ENCODE assay signal across 9 mouse cellular contexts in the genomic region with DNA sequence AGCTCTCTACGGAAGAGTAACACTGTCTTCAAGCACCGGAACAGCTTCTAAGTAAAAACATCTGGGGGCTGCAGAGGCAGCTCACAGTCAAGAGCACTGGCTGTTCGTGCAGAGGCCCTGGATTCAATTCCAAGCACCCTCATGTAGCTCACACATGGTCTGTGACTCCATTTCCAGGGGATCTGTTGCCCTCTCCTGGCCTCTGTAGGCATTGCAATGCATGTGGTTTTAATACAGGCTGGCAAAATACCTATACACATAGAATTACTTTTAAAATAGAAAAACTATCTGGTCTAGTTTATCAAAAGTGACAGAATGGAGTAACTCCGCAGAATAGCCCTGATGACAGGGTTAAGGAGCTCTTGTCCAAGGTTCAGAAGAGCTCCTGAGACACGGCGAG. TPM values are rescaled to one million over a fixed set of nuclear protein-coding genes. Genes with fewer than 3 reads are reported as not detected.
DNase-seq lines count a peak whose midpoint lies in the region; ATAC-seq and TF ChIP-seq lines count a peak whose summit lies in the region.
"Had no signal": no experiment of that assay in that cellular context is flagged by ENCODE, and none has a peak within 500 bp of the region (broad histone marks: within the 10 kb centered on the region; RNA-seq: fewer than 3 reads in every experiment).

No protein-coding gene starts in this region.

- H3K36me3 ChIP-seq in forebrain, postnatal 0 days (ENCODE audit: insufficient read depth) = peaks cover 46% of the 10 kb centered on the region
- peaks cover 18% of the 10 kb centered on the region for H3K36me3 ChIP-seq in forebrain, embryonic 16.5 days (ENCODE audit: control insufficient read depth, insufficient read depth)
- 0 out of 2 replicates have a peak, but pooled peaks cover 2% of the 10 kb centered on the region for H3K36me3 ChIP-seq in small intestine, adult 2 months (ENCODE audit: control insufficient read depth, insufficient read depth, low read length)

- TF ChIP-seq CTCF in forebrain, postnatal 0 days (IDR thresholded peaks at IDR 0.05; ENCODE audit: low read depth) = peak; percentile 38; the same call in 1 of the 2 replicates
- peak; percentile 40; the same call in 1 of the 2 replicates for TF ChIP-seq CTCF in small intestine, adult 2 months (IDR thresholded peaks at IDR 0.05; ENCODE audit: extremely low read depth, insufficient read length, insufficient replicate concordance, low read depth, low read length)

- DNase-seq in forebrain, postnatal 0 days = no peak
- DNase-seq in lung, postnatal 14 days = peak; percentile 6
- DNase-seq in lung, postnatal 4 days = no peak
- peak; percentile 69 for DNase-seq in R1 (ENCODE audit: low read depth, low spot score)
- DNase-seq in gastrocnemius, postnatal 4 days (ENCODE audit: low spot score in 2 of 2) = no peak
- DNase-seq: cerebellum, adult 9-11 months had no signal

- WGBS in forebrain, postnatal 0 days = 91% methylated on average over 6 of the region's 6 CpGs
- 90% methylated on average over 6 of the region's 6 CpGs for WGBS in forebrain, embryonic 16.5 days
- 95% methylated on average over 6 of the region's 6 CpGs for WGBS in small intestine, adult 2 months

- no peaks in the 10 kb centered on the region for H3K27me3 ChIP-seq in forebrain, postnatal 0 days (ENCODE audit: insufficient read depth, low read length)
- no peaks in the 10 kb centered on the region for H3K27me3 ChIP-seq in forebrain, embryonic 16.5 days (replicated peaks; ENCODE audit: control insufficient read depth, insufficient read depth, low read length)
- H3K27me3 ChIP-seq in small intestine, adult 2 months (ENCODE audit: control insufficient read depth, insufficient read depth, low read length) = no peaks in the 10 kb centered on the region

- H3K4me2 ChIP-seq in forebrain, postnatal 0 days (ENCODE audit: low read depth) = no peak overlapping the region
- no peak overlapping the region for H3K4me2 ChIP-seq in forebrain, embryonic 16.5 days (ENCODE audit: low read length)

- no peaks in the 10 kb centered on the region for H3K9me3 ChIP-seq in forebrain, postnatal 0 days (ENCODE audit: low read length)
- no peaks in the 10 kb centered on the region for H3K9me3 ChIP-seq in forebrain, embryonic 16.5 days (ENCODE audit: control insufficient read depth, low read length)

- no peak overlapping the region for H3K9ac ChIP-seq in forebrain, postnatal 0 days
- H3K9ac ChIP-seq in forebrain, embryonic 16.5 days (replicated peaks; ENCODE audit: low read depth, low read length) = no peak overlapping the region

- H3K4me3 ChIP-seq in forebrain, postnatal 0 days (ENCODE audit: low read depth, low read length) = no peak overlapping the region
- no peak overlapping the region for H3K4me3 ChIP-seq in forebrain, embryonic 16.5 days (replicated peaks; ENCODE audit: low read length)
- no peak overlapping the region for H3K4me3 ChIP-seq in small intestine, adult 2 months (ENCODE audit: low read depth, low read length)

- TF ChIP-seq POLR2A in small intestine, adult 2 months (IDR thresholded peaks at IDR 0.05; ENCODE audit: low read depth, low read length) = no peak

- H3K4me1 ChIP-seq in forebrain, postnatal 0 days (ENCODE audit: insufficient read depth) = no peaks in the 10 kb centered on the region
- H3K4me1 ChIP-seq in forebrain, embryonic 16.5 days (replicated peaks; ENCODE audit: control insufficient read depth, insufficient read depth, low read length) = no peaks in the 10 kb centered on the region
- no peaks in the 10 kb centered on the region for H3K4me1 ChIP-seq in small intestine, adult 2 months (ENCODE audit: control insufficient read depth, insufficient read depth, insufficient read length, low read length)

- no peak for ATAC-seq in forebrain, postnatal 0 days
- ATAC-seq in forebrain, embryonic 16.5 days = no peak
- ATAC-seq in activated CD4-positive, CD25-positive, alpha-beta regulatory T cell, adult 4 months = no peak

- H3K27ac ChIP-seq in forebrain, postnatal 0 days (ENCODE audit: low read depth, low read length) = no peak overlapping the region
- H3K27ac ChIP-seq in forebrain, embryonic 16.5 days (ENCODE audit: low read length) = no peak overlapping the region
- H3K27ac ChIP-seq in small intestine, adult 2 months (ENCODE audit: insufficient read depth, low read depth, low read length) = no peak overlapping the region

RNA-seq across cellular contexts. Expression of a gene that starts 49.9 kb away (rescaled TPM):
- total RNA-seq in forebrain, postnatal 0 days (2014; rRNA removed) = 45.0 and 47.9 TPM in 2 replicates
- polyA plus RNA-seq in forebrain, postnatal 0 days (2015; fragmentation: Nextera tagmentation; extraction: Ambion mirVana) = 18.0 and 24.0 TPM in 2 replicates
- 39.6 and 44.3 TPM in 2 replicates for polyA plus RNA-seq in forebrain, embryonic 16.5 days (2015; fragmentation: Nextera tagmentation; extraction: Ambion mirVana)
- 0.69 and 0.82 TPM in 2 replicates for polyA plus RNA-seq in small intestine, adult 2 months (2012; rRNA removed)
- 10 to 100 TPM; 10.4 to 12.4 TPM for total RNA-seq in gastrocnemius, postnatal 4 days (2021)
- polyA plus RNA-seq in activated CD4-positive, CD25-positive, alpha-beta regulatory T cell, adult 4 months (2017; shearing (Covaris generic)) = 1 to 10 TPM; 2.9 to 4.3 TPM

Comparison
In these comparisons a context has a peak if more than half of its experiments do, and no peak if none do; other contexts are left out.
1. DNase-seq: peak in lung, postnatal 14 days (single experiment) and R1 (single experiment); none in forebrain, postnatal 0 days (single experiment), lung, postnatal 4 days (0 of 2) and gastrocnemius, postnatal 4 days (0 of 2).